Comparison of ENCODE assay signal across 24 mouse cellular contexts in the genomic region with DNA sequence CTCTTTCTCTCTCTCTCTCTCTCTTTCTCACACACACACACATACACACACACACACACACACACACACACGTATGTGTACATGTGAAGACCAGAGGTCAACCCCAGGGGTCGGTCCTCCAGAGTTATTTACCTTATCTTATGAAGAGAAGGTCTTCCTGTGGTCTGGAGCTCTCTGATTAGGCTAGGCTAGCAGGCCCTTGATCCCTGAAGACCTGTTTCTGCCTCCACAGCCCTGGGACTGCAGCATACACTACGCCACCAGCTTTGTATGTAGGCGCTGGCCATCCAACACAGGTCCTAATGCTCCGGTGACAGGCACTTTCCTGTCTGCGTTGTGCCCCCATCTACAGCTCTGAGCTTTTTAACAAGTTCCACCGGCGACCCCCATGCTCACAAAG.
"Had no signal": no experiment of that assay in that cellular context is flagged by ENCODE, and none has a peak within 500 bp of the region (broad histone marks: within the 10 kb centered on the region; RNA-seq: fewer than 3 reads in every experiment).

No protein-coding gene starts in this region.

- H3K27me3 ChIP-seq: kidney, embryonic 15.5 days; limb, embryonic 12.5 days; lung, embryonic 15.5 days; midbrain, embryonic 12.5 days; midbrain, embryonic 15.5 days; neural tube, embryonic 12.5 days; neural tube, embryonic 15.5 days had no signal

- H3K4me3 ChIP-seq: kidney, embryonic 15.5 days; limb, embryonic 12.5 days; limb, embryonic 15.5 days; lung, embryonic 15.5 days; midbrain, embryonic 12.5 days; midbrain, embryonic 15.5 days; neural tube, embryonic 12.5 days; neural tube, embryonic 15.5 days had no signal

- H3K4me1 ChIP-seq: kidney, embryonic 15.5 days; limb, embryonic 15.5 days; lung, embryonic 15.5 days; midbrain, embryonic 12.5 days; midbrain, embryonic 15.5 days; neural tube, embryonic 12.5 days; neural tube, embryonic 15.5 days had no signal

- H3K4me2 ChIP-seq: kidney, embryonic 15.5 days; limb, embryonic 12.5 days; limb, embryonic 15.5 days; lung, embryonic 15.5 days; midbrain, embryonic 12.5 days; midbrain, embryonic 15.5 days; neural tube, embryonic 12.5 days; neural tube, embryonic 15.5 days had no signal

- DNase-seq: kidney, adult 2 months; kidney, postnatal 10 days; kidney, postnatal 36 days; left cerebral cortex, postnatal 4 days; lung, adult 18-20 months; lung, postnatal 10 days; lung, postnatal 36 days; right cerebral cortex, adult 18-20 months; right cerebral cortex, postnatal 14 days; right cerebral cortex, postnatal 4 days; thymus, adult 2 months; thymus, postnatal 14 days; thymus, postnatal 4 days had no signal

- ATAC-seq: inflammation-experienced regulatory T-cells, adult 6 months; intestine, embryonic 16.5 days; midbrain, embryonic 15.5 days had no signal

- H3K9ac ChIP-seq: kidney, embryonic 15.5 days; limb, embryonic 12.5 days; limb, embryonic 15.5 days; lung, embryonic 15.5 days; midbrain, embryonic 12.5 days; midbrain, embryonic 15.5 days; neural tube, embryonic 12.5 days; neural tube, embryonic 15.5 days had no signal

- H3K9me3 ChIP-seq: kidney, embryonic 15.5 days; limb, embryonic 12.5 days; limb, embryonic 15.5 days; lung, embryonic 15.5 days; midbrain, embryonic 12.5 days; midbrain, embryonic 15.5 days; neural tube, embryonic 12.5 days; neural tube, embryonic 15.5 days had no signal

- H3K27ac ChIP-seq: kidney, embryonic 15.5 days; limb, embryonic 12.5 days; limb, embryonic 15.5 days; lung, embryonic 15.5 days; midbrain, embryonic 12.5 days; midbrain, embryonic 15.5 days; neural tube, embryonic 12.5 days; neural tube, embryonic 15.5 days; stomach, postnatal 0 days had no signal

- H3K36me3 ChIP-seq: kidney, embryonic 15.5 days; limb, embryonic 12.5 days; limb, embryonic 15.5 days; lung, embryonic 15.5 days; midbrain, embryonic 12.5 days; midbrain, embryonic 15.5 days; neural tube, embryonic 12.5 days; neural tube, embryonic 15.5 days had no signal
